Mouse (Mus musculus) right cerebral cortex, postnatal 4 days (tissue): Measurements from ENCODE around the gene Olfr983.

ENCODE experiments used
- DNase-seq: peaks from one replicate; pipeline ENCODE4 v3.0.0-alpha.2; 2022

Olfr983 gene

GRCm38 (mm10) chr9:40093495-40093894 is at the start of gene Olfr983:
Gene Olfr983 (minus strand): TSS chr9:40093595.
- no peak for DNase-seq

GRCm38 (mm10) chr9:40141544-40141943 is 48.1 kb upstream of the Olfr983 start:
- DNase-seq = no peak

- DNase-seq = no peak
Observed at GRCm38 (mm10) chr9:40139484-40139883, 46.1 kb upstream of the Olfr983 start.

- DNase-seq = no peak
Observed at GRCm38 (mm10) chr9:40136987-40137688, 43.7 kb upstream of the Olfr983 start.

GRCm38 (mm10) chr9:40130556-40130955 is 37.2 kb upstream of the Olfr983 start:
- DNase-seq = no peak

GRCm38 (mm10) chr9:40130084-40130483 is 36.7 kb upstream of the Olfr983 start, which contains the start of gene Olfr985:
Gene Olfr985 (minus strand): TSS chr9:40130184.
- DNase-seq = no peak

GRCm38 (mm10) chr9:40117287-40117659 is 23.9 kb upstream of the Olfr983 start:
- no peak for DNase-seq

- DNase-seq = no peak
Observed at GRCm38 (mm10) chr9:40116645-40117286, 23.4 kb upstream of the Olfr983 start.

- no peak for DNase-seq
Observed at GRCm38 (mm10) chr9:40114106-40114505, 20.7 kb upstream of the Olfr983 start, which contains the start of gene Olfr984. Gene Olfr984 (minus strand): TSS chr9:40114206.

GRCm38 (mm10) chr9:40094769-40095168 is 1.4 kb upstream of the Olfr983 start:
- no peak for DNase-seq

- DNase-seq = no peak
Observed at GRCm38 (mm10) chr9:40073529-40073928, 19.9 kb downstream of the Olfr983 start, which contains the start of gene Olfr982. Gene Olfr982 (plus strand): TSS chr9:40073829.

GRCm38 (mm10) chr9:40050138-40050537 is 43.3 kb downstream of the Olfr983 start:
- DNase-seq = no peak
